Mouse (Mus musculus): ENCODE results near the gene Slc20a1. TPM values are rescaled to one million over a fixed set of nuclear protein-coding genes. Genes with fewer than 3 reads are reported as not detected.

The Slc20a1 gene
- polyA plus RNA-seq, 1 experiment from 2014 or later, result 30.4 TPM

DNA sequence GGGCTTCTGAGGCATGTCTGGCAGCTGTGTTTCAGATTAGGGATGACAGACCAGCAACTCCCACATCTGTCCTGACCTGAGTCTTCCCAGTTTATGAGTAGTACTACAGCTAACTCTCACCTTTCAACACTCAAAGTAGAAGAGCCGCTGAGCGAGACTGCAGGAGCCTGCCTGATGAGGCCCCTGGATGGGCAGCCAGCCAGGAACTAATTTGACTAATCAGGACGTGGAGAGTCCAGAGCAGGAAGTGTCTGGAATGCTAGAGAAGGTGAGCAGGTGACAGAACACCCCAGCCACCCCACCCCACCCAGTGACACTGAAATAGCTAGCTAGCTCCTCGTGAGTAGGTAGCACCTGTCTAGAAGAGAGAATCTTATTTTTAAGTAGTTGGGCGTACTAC, 47.1 kb downstream of the Slc20a1 start:
- WGBS, result 45% methylated on average over 5 of the region's 5 CpGs
- Histone ChIP-seq H3K36me3 (no peaks in the 10 kb centered on the region), H3K27ac (no peak overlapping the region), H3K9me3 (no peaks in the 10 kb centered on the region), H3K4me1 (peaks cover 14% of the 10 kb centered on the region; the same call in 1 of the 2 replicates), H3K4me3 (no peak overlapping the region), H3K27me3 (no peaks in the 10 kb centered on the region), H3K4me2 (no peak overlapping the region), H3K9ac (no peak overlapping the region)
- ATAC-seq (ENCODE audit: insufficient number of reproducible peaks, insufficient read depth, low FRiP score, low TSS enrichment, low read depth), result no peak

- ATAC-seq (ENCODE audit: insufficient number of reproducible peaks, insufficient read depth, low FRiP score, low TSS enrichment, low read depth), result no peak
- Histone ChIP-seq H3K36me3 (no peaks in the 10 kb centered on the region), H3K4me3 (no peak overlapping the region), H3K9ac (no peak overlapping the region), H3K4me1 (peaks cover 8% of the 10 kb centered on the region; the same call in 1 of the 2 replicates), H3K27ac (no peak overlapping the region), H3K4me2 (no peak overlapping the region), H3K9me3 (no peaks in the 10 kb centered on the region), H3K27me3 (no peaks in the 10 kb centered on the region)
- 76% methylated on average over 7 of the region's 7 CpGs for WGBS
Observed at GRCm38 (mm10) chr2:129246436-129246835, 47.9 kb downstream of the Slc20a1 start.

DNA sequence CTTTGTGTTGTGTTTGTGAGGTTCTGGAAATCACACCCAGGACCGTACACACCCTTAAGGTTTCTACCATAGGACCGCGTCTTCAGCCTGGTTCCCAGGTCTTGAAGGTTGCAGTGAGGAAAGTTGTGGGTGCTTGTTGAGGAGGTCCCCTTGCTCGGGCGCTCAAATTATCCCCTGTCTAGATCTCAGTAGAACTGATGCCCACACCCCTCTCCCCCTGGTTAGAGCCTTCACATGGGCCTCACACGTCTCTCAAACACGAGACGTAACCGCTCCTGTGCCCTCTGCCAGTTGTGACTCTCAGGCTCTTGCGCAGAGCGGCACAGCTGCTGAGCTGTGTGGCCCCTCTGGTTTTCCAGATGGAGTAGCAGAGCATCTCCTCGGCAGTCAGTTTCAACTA, 48.4 kb downstream of the Slc20a1 start:
- H3K9ac ChIP-seq, result no peak overlapping the region
- no peak overlapping the region for H3K4me2 ChIP-seq
- H3K9me3 ChIP-seq, result no peaks in the 10 kb centered on the region
- H3K36me3 ChIP-seq, result no peaks in the 10 kb centered on the region
- H3K4me3 ChIP-seq, result no peak overlapping the region
- 0 out of 2 replicates have a peak, but pooled peaks cover 6% of the 10 kb centered on the region for H3K4me1 ChIP-seq
- ATAC-seq (ENCODE audit: insufficient number of reproducible peaks, insufficient read depth, low FRiP score, low TSS enrichment, low read depth), result no peak
- WGBS, result 94% methylated on average over 12 of the region's 12 CpGs
- no peaks in the 10 kb centered on the region for H3K27me3 ChIP-seq
- no peak overlapping the region for H3K27ac ChIP-seq

DNA sequence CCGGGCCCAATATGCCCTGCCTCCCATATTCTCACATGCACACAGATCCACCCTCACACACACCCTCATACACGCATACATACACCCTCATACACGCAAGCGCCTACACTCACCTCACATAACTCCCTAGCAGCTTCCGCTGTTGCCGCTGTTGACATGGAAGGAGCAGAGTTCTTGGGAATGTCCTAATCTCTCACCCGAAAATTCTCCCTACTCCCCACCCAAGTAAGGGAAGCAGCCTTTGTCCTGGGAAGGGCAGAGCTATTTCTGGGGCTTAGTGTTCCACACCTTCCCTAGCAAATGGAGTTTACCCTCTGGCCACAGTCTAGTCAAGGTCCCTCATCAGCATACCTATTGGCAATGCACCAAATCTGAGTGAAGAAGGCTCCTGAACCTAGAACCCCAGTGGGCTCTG, 49.1 kb downstream of the Slc20a1 start:
- 85% methylated on average over 7 of the region's 7 CpGs for WGBS
- ATAC-seq (ENCODE audit: insufficient number of reproducible peaks, insufficient read depth, low FRiP score, low TSS enrichment, low read depth), result no peak
- H3K4me2 ChIP-seq, result no peak overlapping the region

GRCm38 (mm10) chr2:129249321-129249720, 50.8 kb downstream of the Slc20a1 start:
- no peak overlapping the region for H3K9ac ChIP-seq
- H3K36me3 ChIP-seq, result no peaks in the 10 kb centered on the region
- H3K4me1 ChIP-seq, result 0 out of 2 replicates have a peak, but pooled peaks cover 6% of the 10 kb centered on the region
- no peaks in the 10 kb centered on the region for H3K27me3 ChIP-seq
- H3K4me2 ChIP-seq, result no peak overlapping the region
- no peak overlapping the region for H3K4me3 ChIP-seq
- no peak for ATAC-seq (ENCODE audit: insufficient number of reproducible peaks, insufficient read depth, low FRiP score, low TSS enrichment, low read depth)
- H3K27ac ChIP-seq, result no peak overlapping the region
- WGBS, result 70% methylated on average over 1 of the region's 1 CpGs
- no peaks in the 10 kb centered on the region for H3K9me3 ChIP-seq

More for the DNA sequence above, 49.1 kb downstream of the Slc20a1 start:
- Histone ChIP-seq H3K36me3 (no peaks in the 10 kb centered on the region), H3K27ac (no peak overlapping the region), H3K4me1 (0 out of 2 replicates have a peak, but pooled peaks cover 6% of the 10 kb centered on the region), H3K4me3 (no peak overlapping the region), H3K9ac (no peak overlapping the region), H3K27me3 (no peaks in the 10 kb centered on the region), H3K9me3 (no peaks in the 10 kb centered on the region)

DNA sequence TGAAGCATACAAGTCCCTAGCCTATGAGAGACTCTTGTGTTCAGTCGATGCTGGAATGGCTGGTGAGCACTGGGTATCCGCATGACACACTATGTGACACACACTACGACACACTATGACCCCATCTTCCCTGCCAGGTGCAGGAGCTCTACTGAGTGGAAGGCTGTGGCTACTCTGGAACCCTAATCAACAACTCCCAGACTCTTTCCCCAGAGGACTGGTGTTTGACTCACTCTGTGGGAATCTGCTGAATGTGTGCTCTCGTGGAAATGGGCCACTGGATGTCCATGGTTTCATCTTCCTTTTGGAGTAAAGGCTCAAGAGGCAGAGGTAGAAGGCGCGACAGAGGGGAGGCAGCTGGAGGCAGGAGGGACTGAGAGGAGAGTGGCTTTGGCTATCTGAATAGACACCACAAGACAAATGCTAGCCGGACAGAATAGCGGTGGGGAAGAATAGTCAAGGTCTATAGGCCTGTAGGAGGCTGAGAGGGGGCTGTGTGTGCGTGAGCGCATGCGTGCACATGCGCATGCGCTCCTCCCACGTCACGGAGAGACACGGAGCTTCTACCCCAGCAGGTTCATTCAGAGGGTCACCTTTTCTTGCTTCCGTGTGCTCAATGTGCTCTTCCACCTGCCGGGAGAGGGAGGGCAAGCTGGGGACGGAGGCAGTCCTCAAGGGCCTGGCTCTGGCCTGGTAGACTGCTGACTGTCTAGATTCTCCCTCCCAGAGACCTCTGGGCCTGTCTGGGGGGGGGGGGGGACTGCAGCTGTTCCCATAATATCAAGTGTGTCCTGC, 54.5 kb downstream of the Slc20a1 start:
- H3K9me3 ChIP-seq, result no peaks in the 10 kb centered on the region
- no peak overlapping the region for H3K4me2 ChIP-seq
- no peaks in the 10 kb centered on the region for H3K27me3 ChIP-seq
- ATAC-seq (ENCODE audit: insufficient number of reproducible peaks, insufficient read depth, low FRiP score, low TSS enrichment, low read depth), result no peak
- H3K27ac ChIP-seq, result no peak overlapping the region
- H3K9ac ChIP-seq, result no peak overlapping the region
- WGBS, result 91% methylated on average over 18 of the region's 19 CpGs
- H3K4me1 ChIP-seq, result no peaks in the 10 kb centered on the region
- H3K36me3 ChIP-seq, result no peaks in the 10 kb centered on the region
- no peak overlapping the region for H3K4me3 ChIP-seq

DNA sequence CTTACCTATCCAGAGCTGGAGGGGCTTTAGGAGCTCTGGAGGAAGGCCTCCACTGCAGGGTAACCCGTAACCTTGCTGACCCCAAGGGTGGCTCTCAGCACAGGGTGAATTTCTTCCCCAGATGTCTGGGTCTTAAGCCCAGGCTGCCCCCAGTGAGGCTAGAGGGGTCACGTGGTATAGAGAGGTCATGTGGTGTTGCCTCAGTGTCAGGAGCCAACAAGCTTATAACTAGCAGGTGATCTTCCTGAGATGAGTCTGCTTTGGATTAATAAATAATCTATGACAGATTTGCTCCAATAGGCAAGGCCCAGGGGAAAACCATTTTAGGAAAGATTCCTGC, 55.0 kb downstream of the Slc20a1 start:
- no peaks in the 10 kb centered on the region for H3K9me3 ChIP-seq
- no peak overlapping the region for H3K4me2 ChIP-seq
- no peak overlapping the region for H3K27ac ChIP-seq
- no peak for ATAC-seq (ENCODE audit: insufficient number of reproducible peaks, insufficient read depth, low FRiP score, low TSS enrichment, low read depth)
- 49% methylated on average over 2 of the region's 2 CpGs for WGBS
- no peaks in the 10 kb centered on the region for H3K36me3 ChIP-seq
- no peaks in the 10 kb centered on the region for H3K27me3 ChIP-seq
- no peak overlapping the region for H3K4me3 ChIP-seq
- no peak overlapping the region for H3K9ac ChIP-seq
- peaks cover 3% of the 10 kb centered on the region; the same call in 1 of the 2 replicates for H3K4me1 ChIP-seq

DNA sequence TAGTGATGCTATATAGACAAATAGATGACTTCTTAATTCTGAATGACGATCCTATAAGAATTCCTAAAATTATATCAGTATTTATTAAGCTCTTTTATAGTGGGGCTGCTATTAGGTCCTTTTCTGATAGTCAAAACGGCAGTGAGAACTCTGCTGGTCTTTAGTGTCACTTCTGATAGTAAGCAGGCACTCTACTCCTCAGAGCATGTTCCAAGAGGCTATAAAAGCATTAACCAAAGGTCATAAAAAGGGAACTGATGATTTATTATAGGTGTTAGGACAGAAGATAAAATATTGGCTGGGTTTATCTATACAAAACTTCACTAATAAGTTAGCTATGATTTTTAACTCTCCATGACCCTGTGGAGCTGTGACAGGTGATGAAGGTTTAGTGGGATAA, 55.5 kb downstream of the Slc20a1 start:
- Histone ChIP-seq H3K9me3 (no peaks in the 10 kb centered on the region), H3K27ac (no peak overlapping the region), H3K27me3 (no peaks in the 10 kb centered on the region), H3K4me1 (peaks cover 3% of the 10 kb centered on the region; the same call in 1 of the 2 replicates), H3K4me2 (no peak overlapping the region), H3K36me3 (no peaks in the 10 kb centered on the region), H3K9ac (no peak overlapping the region), H3K4me3 (no peak overlapping the region)
- WGBS, result 70% methylated on average over 2 of the region's 2 CpGs
- no peak for ATAC-seq (ENCODE audit: insufficient number of reproducible peaks, insufficient read depth, low FRiP score, low TSS enrichment, low read depth)

- Histone ChIP-seq H3K4me1 (peaks cover 3% of the 10 kb centered on the region; the same call in 1 of the 2 replicates), H3K4me2 (no peak overlapping the region), H3K4me3 (no peak overlapping the region), H3K9ac (no peak overlapping the region), H3K27me3 (no peaks in the 10 kb centered on the region), H3K9me3 (no peaks in the 10 kb centered on the region), H3K27ac (no peak overlapping the region), H3K36me3 (no peaks in the 10 kb centered on the region)
- ATAC-seq (ENCODE audit: insufficient number of reproducible peaks, insufficient read depth, low FRiP score, low TSS enrichment, low read depth), result no peak
- WGBS, result 55% methylated on average over 4 of the region's 4 CpGs
Observed at GRCm38 (mm10) chr2:129256006-129256405, 57.4 kb downstream of the Slc20a1 start.

DNA sequence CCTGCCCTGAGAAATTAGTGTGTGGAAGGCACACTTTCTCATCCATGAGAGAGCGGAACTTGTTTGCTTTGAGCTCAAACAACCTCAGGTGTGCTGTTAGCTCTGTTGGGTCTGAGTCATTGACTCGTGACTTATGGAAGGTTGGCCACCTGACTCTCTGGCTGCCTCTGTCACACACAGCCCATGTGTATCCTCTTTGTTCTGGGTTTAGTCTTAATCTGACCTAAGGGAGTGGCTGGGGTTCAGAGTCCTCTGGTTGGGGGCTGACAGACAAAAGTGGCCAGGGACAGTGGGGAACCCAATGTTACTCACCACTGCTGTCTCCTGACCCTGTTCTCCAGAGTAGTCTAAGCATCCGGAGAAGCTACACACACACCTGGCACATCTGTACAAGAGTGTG, 59.5 kb downstream of the Slc20a1 start:
- H3K4me3 ChIP-seq, result no peak overlapping the region
- H3K36me3 ChIP-seq, result no peaks in the 10 kb centered on the region
- H3K27ac ChIP-seq, result no peak overlapping the region
- WGBS, result 87% methylated on average over 3 of the region's 3 CpGs
- no peak overlapping the region for H3K4me2 ChIP-seq
- ATAC-seq (ENCODE audit: insufficient number of reproducible peaks, insufficient read depth, low FRiP score, low TSS enrichment, low read depth), result no peak
- no peak overlapping the region for H3K9ac ChIP-seq
- H3K4me1 ChIP-seq, result peaks cover 3% of the 10 kb centered on the region; the same call in 1 of the 2 replicates
- no peaks in the 10 kb centered on the region for H3K27me3 ChIP-seq
- H3K9me3 ChIP-seq, result no peaks in the 10 kb centered on the region

DNA sequence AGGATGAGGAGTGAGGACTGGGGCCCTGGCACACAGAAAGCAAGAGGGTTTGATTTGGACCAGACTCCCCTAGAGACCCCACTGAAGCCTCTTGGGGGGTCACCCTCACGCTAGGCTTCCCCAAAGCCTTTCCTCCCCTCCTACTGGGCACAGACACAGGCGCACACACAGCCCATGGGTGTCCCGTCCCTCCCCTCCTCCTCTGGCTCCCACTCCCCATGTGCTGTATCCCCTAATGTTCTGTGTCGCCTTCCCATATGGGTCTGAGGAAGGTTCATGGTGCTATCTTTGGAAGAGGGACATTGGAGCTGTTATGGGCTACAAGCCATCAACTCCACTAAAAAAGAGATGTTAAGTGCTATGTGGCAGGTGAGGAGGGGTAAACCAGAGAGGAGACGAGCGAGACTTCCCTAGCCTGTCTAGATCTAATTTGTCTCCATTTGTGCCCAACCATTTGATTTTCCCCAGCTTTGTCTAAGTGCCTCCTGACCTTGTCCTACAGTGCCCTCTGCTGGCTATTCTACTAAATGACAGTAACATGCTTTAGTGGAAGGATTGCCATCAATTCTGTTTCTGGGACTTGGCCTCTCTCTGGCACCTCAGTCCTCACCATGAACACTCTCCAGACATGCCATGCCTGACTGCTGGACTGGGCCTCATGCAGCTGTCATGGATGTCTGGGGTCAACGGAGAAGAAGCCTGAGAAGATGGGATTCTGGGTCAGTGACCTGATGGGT, 60.1 kb downstream of the Slc20a1 start:
- no peak overlapping the region for H3K4me3 ChIP-seq
- no peaks in the 10 kb centered on the region for H3K9me3 ChIP-seq
- no peaks in the 10 kb centered on the region for H3K36me3 ChIP-seq
- ATAC-seq (ENCODE audit: insufficient number of reproducible peaks, insufficient read depth, low FRiP score, low TSS enrichment, low read depth), result no peak
- WGBS, result 34% methylated on average over 7 of the region's 7 CpGs
- no peak overlapping the region for H3K27ac ChIP-seq
- H3K4me1 ChIP-seq, result peaks cover 3% of the 10 kb centered on the region; the same call in 1 of the 2 replicates
- H3K9ac ChIP-seq, result no peak overlapping the region
- H3K4me2 ChIP-seq, result peak overlapping the region; percentile 20; the same call in 1 of the 2 replicates
- H3K27me3 ChIP-seq, result no peaks in the 10 kb centered on the region

- Histone ChIP-seq H3K9ac (no peak overlapping the region), H3K27me3 (no peaks in the 10 kb centered on the region), H3K9me3 (no peaks in the 10 kb centered on the region), H3K4me3 (no peak overlapping the region), H3K4me2 (no peak overlapping the region), H3K36me3 (no peaks in the 10 kb centered on the region), H3K4me1 (peaks cover 3% of the 10 kb centered on the region; the same call in 1 of the 2 replicates), H3K27ac (no peak overlapping the region)
- ATAC-seq (ENCODE audit: insufficient number of reproducible peaks, insufficient read depth, low FRiP score, low TSS enrichment, low read depth), result no peak
- 72% methylated on average over 3 of the region's 3 CpGs for WGBS
Observed at GRCm38 (mm10) chr2:129260646-129261045, 62.1 kb downstream of the Slc20a1 start.

Data from embryonic facial prominence, embryonic 13.5 days (tissue).